Mouse (Mus musculus) neutrophil, adult 65 days (primary cell): Measurements from ENCODE around the gene Mucl3. TPM values are rescaled to one million over a fixed set of nuclear protein-coding genes. Genes with fewer than 3 reads are reported as not detected.

Source experiments
- total RNA-seq: library from RNA; stranded (reverse); gene quantifications from 2 replicates; pipeline ENCODE4 v1.2.4, GENCODE M21; 2023

Mucl3 gene
- total RNA-seq, result not detected in 2 replicates

GRCm38 (mm10) chr17:35643609-35644236, at the start of gene Mucl3:
Gene Mucl3 (minus strand): TSS chr17:35643695.

GRCm38 (mm10) chr17:35673416-35674035, 30.0 kb upstream of the Mucl3 start, which contains the start of gene Gtf2h4:
Gene Gtf2h4 (minus strand): TSS chr17:35673739.

GRCm38 (mm10) chr17:35667334-35668065, 24.0 kb upstream of the Mucl3 start, which contains the start of gene Vars2:
Gene Vars2 (minus strand): TSS chr17:35667592.

GRCm38 (mm10) chr17:35626537-35626936, 17.0 kb downstream of the Mucl3 start, which contains the start of gene Gm9573:
Gene Gm9573 (minus strand): TSS chr17:35626637.

GRCm38 (mm10) chr17:35601249-35601648, 42.2 kb downstream of the Mucl3 start, which contains the start of gene Sfta2:
Gene Sfta2 (plus strand): TSS chr17:35601549.

Other genes starting within 250 kb of the Mucl3 start
- gene H2-Q6, start 218.8 kb downstream of the Mucl3 start, total RNA-seq, result 16.1 and 22.8 TPM in 2 replicates
- gene H2-Q7, start 204.5 kb downstream of the Mucl3 start, total RNA-seq, result 16.3 and 24.6 TPM in 2 replicates
- gene H2-Q10, start 173.6 kb downstream of the Mucl3 start, total RNA-seq, result 79.5 and 93.8 TPM in 2 replicates
- gene Pou5f1, start 137.7 kb downstream of the Mucl3 start, total RNA-seq, result 1.0 and 1.4 TPM in 2 replicates
- 23.8 and 24.8 TPM in 2 replicates for gene Tcf19, start 126.9 kb downstream of the Mucl3 start, total RNA-seq
- gene Cchcr1, start 126.6 kb downstream of the Mucl3 start, total RNA-seq, result 10.9 and 20.1 TPM in 2 replicates
- gene Psors1c2, start 110.5 kb downstream of the Mucl3 start, total RNA-seq, result not detected in 2 replicates
- gene Cdsn, start 91.6 kb downstream of the Mucl3 start, total RNA-seq, result not detected in 2 replicates
- gene 2300002M23Rik, start 76.2 kb downstream of the Mucl3 start, total RNA-seq, result not detected in 2 replicates
- gene Sfta2, start 42.1 kb downstream of the Mucl3 start, total RNA-seq, result not detected in 2 replicates
- gene Gm9573, start 17.1 kb downstream of the Mucl3 start, total RNA-seq, result not detected in 2 replicates
- gene Vars2, start 23.9 kb upstream of the Mucl3 start, total RNA-seq, result 5.3 and 11.6 TPM in 2 replicates
- 4.2 and 5.6 TPM in 2 replicates for gene Gtf2h4, start 30.0 kb upstream of the Mucl3 start, total RNA-seq
- gene Ddr1, start 60.9 kb upstream of the Mucl3 start, total RNA-seq, result 0.13 and 0.25 TPM in 2 replicates
- gene Ier3, start 178.0 kb upstream of the Mucl3 start, total RNA-seq, result 146 and 161 TPM in 2 replicates
- gene Flot1, start 179.5 kb upstream of the Mucl3 start, total RNA-seq, result 177 and 218 TPM in 2 replicates
- gene Tubb5, start 194.6 kb upstream of the Mucl3 start, total RNA-seq, result 358 and 363 TPM in 2 replicates
- 19.8 and 27.4 TPM in 2 replicates for gene Mdc1, start 197.8 kb upstream of the Mucl3 start, total RNA-seq
- gene Nrm, start 217.6 kb upstream of the Mucl3 start, total RNA-seq, result 37.7 and 48.1 TPM in 2 replicates
- gene Ppp1r18, start 221.9 kb upstream of the Mucl3 start, total RNA-seq, result 276 and 319 TPM in 2 replicates
- gene Dhx16, start 236.1 kb upstream of the Mucl3 start, total RNA-seq, result 54.5 and 72.8 TPM in 2 replicates